Mouse (Mus musculus) heart, adult 2 months (tissue): ENCODE results near the gene Trpd52l3. TPM values are rescaled to one million over a fixed set of nuclear protein-coding genes. Genes with fewer than 3 reads are reported as not detected.
A peak's percentile ranks its signal among the peaks of the same experiment; 100 is the strongest.

Source experiments
- DNase-seq, 2 experiments: peaks; one replicate each; pipeline ENCODE4 v3.0.0; 2021
- H3K27ac ChIP-seq: fragments of 200-600 bp; 2 replicates; pipeline ENCODE4 v1.8.1; 2022
- H3K27me3 ChIP-seq: fragments of 200-500 bp; 2 replicates; pipeline ENCODE4 v1.6.1; 2012; ENCODE audit warnings: mild to moderate bottlenecking, low read length, inconsistent platforms, mixed read lengths; ENCODE audit not compliant: control insufficient read depth, insufficient read depth
- H3K36me3 ChIP-seq: fragments of 200-500 bp; 2 replicates; pipeline ENCODE4 v1.6.1; 2012; ENCODE audit warnings: low read length, inconsistent platforms; ENCODE audit not compliant: control insufficient read depth, insufficient read depth
- H3K4me1 ChIP-seq: fragments of 200-500 bp; 2 replicates; pipeline ENCODE4 v1.6.1; 2011; ENCODE audit warnings: low read length; ENCODE audit not compliant: control insufficient read depth, insufficient read depth
- H3K4me3 ChIP-seq: fragments of 200-600 bp; 2 replicates; pipeline ENCODE4 v1.8.1; 2022
- H3K79me2 ChIP-seq: fragments of 200-500 bp; replicated peaks from 2 replicates; pipeline ENCODE4 v1.6.1; 2012; ENCODE audit warnings: mild to moderate bottlenecking, inconsistent platforms, low read length, moderate library complexity, mixed read lengths; ENCODE audit not compliant: control insufficient read depth, insufficient read depth
- H3K9ac ChIP-seq: fragments of 200-500 bp; 2 replicates; pipeline ENCODE4 v1.6.1; 2012; ENCODE audit warnings: low read depth, mild to moderate bottlenecking, control low read depth, inconsistent platforms, low read length, mixed read lengths
- CTCF ChIP-seq: fragments of 200-600 bp; IDR thresholded peaks from 2 replicates; pipeline ENCODE4 v1.8.1; 2022; ENCODE audit warnings: antibody characterized with exemption, mild to moderate bottlenecking, moderate library complexity
- EP300 ChIP-seq: fragments of 200-500 bp; IDR thresholded peaks from 2 replicates; pipeline ENCODE4 v1.6.1; 2011; ENCODE audit warnings: low read depth, low read length, control low read depth; ENCODE audit not compliant: insufficient read depth
- POLR2A ChIP-seq: fragments of 200-500 bp; IDR thresholded peaks from 2 replicates; pipeline ENCODE4 v1.6.1; 2011; ENCODE audit warnings: mild to moderate bottlenecking, low read depth, low read length, control low read depth; ENCODE audit not compliant: insufficient read depth
- WGBS: fragments of 180-500 bp; shearing (Covaris S2); methylation state at CpG from one replicate; pipeline ENCODE4 v1.1.7; 2018; 5-methylcytosine and 5-hydroxymethylcytosine counted together
- intact Hi-C: fragments of 180-260 bp; cut with DNase I; formaldehyde crosslinking; loops from one replicate; pipeline ENCODE4 v1.15.1; 2025
- polyA plus RNA-seq: library from polyadenylated mRNA; depleted of rRNA; stranded (reverse); fragments of >200 nt; gene quantifications from 2 replicates; pipeline ENCODE4 v1.2.3, GENCODE M21; 2012
- total RNA-seq, 2 experiments: library from RNA; stranded (reverse); gene quantifications; 2 replicates each; pipeline ENCODE4 v1.2.3; 2021

Gene Trpd52l3
- total and polyA plus RNA-seq, 3 experiments: not detected

DNA sequence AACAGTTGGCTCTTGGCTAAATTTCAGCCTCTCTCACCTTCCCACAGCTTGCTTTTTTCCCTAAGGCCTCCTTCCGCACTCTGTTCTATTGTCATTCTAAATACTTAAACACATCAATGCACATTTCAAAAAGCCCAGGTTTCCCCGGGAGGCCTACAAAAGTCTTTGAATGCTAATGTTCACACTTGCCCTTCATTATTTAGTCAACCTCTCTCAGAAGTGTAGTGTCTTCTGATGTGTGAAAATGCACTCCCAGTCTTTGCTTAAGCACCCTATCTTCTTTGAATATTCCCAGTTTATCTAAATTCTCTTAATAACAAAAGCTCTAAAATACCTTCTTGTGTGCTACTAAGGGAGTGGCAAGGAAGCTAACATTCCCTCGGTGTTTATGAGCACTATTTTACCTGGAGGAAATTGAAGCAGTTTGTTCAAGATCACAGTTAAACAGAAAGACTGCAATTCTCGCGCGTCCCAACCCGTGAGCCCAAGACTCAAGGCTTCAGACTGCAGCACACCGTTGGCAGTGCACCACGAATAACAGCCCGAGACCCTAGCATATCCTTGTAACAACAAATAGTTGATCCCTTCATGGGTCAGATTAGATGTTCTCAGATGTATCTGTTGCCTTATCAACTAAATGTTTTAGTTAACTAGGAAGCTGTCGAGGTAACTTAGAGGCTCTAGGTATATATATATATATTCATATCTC lies 25.6 kb downstream of the Trpd52l3 start:
- Histone ChIP-seq H3K27me3 (no peaks in the 10 kb centered on the region), H3K79me2 (peaks cover 8% of the 10 kb centered on the region), H3K4me3 (no peak overlapping the region), H3K9ac (no peak overlapping the region), H3K4me1 (peaks cover 1% of the 10 kb centered on the region), H3K36me3 (peaks cover 17% of the 10 kb centered on the region), H3K27ac (peak overlapping the region; percentile 90; the same call in 1 of the 2 replicates)
- no peak for DNase-seq
- intact Hi-C loops: no loop called here
- WGBS: 71% methylated on average over 11 of the region's 11 CpGs
- TF ChIP-seq POLR2A: no peak
- no peak for TF ChIP-seq EP300
- TF ChIP-seq CTCF: no peak

DNA sequence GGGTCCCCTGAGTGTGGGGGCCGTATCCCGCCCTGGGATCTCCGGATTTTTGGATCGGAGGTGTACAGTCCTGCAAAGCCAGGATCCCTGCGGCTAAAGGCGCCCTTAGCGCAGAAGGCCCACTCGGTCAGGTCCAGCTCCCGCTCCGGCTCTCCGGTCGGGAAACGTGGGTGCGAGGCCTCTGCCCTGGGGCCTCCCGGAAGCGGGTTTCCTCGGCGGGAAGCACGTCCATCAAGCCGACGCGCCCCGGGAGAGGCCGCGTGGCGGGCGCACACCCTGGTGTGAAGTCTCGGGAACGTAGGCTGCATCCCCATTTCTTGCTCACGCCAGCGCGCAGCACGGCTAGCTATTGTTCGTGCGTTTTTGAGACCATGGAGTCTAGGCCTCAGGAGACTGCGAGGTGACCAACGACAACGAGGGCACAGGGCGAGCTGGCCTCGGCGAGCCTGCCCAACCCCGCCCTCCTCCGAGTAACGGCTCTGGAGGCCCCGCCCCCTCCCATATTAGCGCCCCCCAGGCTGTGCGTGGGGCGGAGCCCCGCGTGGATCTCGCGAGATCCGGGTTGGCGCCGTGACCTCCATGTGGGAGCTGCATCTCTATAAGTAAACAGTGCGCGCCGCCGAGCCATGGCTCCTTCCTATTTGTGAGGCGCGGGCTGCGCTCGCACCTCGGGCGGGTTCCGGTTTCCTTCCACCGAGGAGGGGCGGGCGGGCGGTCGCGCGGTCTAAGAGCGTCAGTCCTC lies 26.5 kb downstream of the Trpd52l3 start, which contains the start of gene Uhrf2:
Gene Uhrf2, plus strand, starts transcription at position 620 of the 742 bp plus-strand sequence.
- H3K36me3 ChIP-seq: peaks cover 17% of the 10 kb centered on the region
- TF ChIP-seq POLR2A: peak; percentile 87
- TF ChIP-seq CTCF: 0 out of 2 replicates have a peak, but pooled peaks have one; percentile 2
- TF ChIP-seq EP300: 0 out of 2 replicates have a peak, but pooled peaks have one; percentile 27
- peak within 1 kb of the TSS; percentile 92 for H3K4me3 ChIP-seq
- H3K4me1 ChIP-seq: peaks cover 1% of the 10 kb centered on the region
- peaks cover 9% of the 10 kb centered on the region for H3K79me2 ChIP-seq
- intact Hi-C loops: loop anchor here (2.0 to 10.0 kb wide), 2 partner anchors 227 to 775 kb away; partner anchors contain the start of gene Jak2
- peak within 1 kb of the TSS; percentile 90 for H3K27ac ChIP-seq
- peak within 1 kb of the TSS; percentile 99 for H3K9ac ChIP-seq
- no peaks in the 10 kb centered on the region for H3K27me3 ChIP-seq
- 3% methylated on average over 74 of the region's 74 CpGs for WGBS
- peak; percentile 97 to 98 for DNase-seq

DNA sequence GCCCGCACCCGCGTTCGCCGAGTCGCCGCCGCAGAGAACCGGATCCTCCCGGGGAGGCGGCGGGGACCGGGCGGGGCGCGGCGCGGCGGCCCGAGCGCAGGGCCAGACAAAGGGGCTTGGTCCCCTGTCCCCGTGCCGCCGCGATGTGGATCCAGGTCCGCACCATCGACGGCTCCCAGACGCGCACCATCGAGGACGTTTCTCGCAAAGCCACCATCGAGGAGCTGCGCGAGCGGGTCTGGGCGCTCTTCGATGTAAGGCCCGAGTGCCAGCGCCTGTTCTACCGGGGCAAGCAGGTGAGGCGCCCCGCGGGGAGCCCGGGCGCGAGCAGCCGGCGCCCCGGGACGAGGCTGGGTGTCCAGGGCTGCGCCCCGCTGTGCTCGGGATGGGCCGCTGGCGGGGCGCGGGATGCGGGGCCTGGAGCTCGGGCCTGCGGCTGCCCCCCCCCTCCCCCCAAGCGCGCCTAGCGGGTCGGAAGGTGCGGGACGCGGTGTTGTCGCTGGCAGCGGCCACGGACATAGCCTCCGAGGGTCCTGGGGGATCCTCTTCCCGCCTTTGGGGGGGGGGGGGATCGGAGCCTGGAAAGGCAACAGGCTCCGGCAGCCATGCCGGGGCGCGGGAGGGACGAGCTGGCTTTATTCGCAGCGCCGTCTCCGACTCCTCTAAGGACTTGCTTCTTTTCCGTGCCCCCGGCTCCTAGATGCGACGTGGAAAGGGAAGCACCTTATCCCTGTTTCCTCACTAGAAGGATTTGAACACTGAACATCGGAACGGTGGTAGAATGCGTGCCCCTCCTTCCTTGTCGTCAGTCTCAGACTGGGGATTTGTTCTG lies 27.3 kb downstream of the Trpd52l3 start:
- intact Hi-C loops: loop anchor here (2.0 to 10.0 kb wide), 2 partner anchors 228 to 776 kb away; partner anchors contain the start of gene Jak2
- H3K27me3 ChIP-seq: no peaks in the 10 kb centered on the region
- peaks cover 4% of the 10 kb centered on the region for H3K4me1 ChIP-seq
- peak overlapping the region; percentile 90 for H3K27ac ChIP-seq
- WGBS: under 1% methylated on average over 89 of the region's 92 CpGs
- H3K79me2 ChIP-seq: peaks cover 11% of the 10 kb centered on the region
- H3K4me3 ChIP-seq: peak overlapping the region; percentile 92
- H3K9ac ChIP-seq: peak overlapping the region; percentile 99
- DNase-seq: no peak
- TF ChIP-seq POLR2A (no peak), EP300 (no peak), CTCF (no peak)
- peaks cover 17% of the 10 kb centered on the region for H3K36me3 ChIP-seq

DNA sequence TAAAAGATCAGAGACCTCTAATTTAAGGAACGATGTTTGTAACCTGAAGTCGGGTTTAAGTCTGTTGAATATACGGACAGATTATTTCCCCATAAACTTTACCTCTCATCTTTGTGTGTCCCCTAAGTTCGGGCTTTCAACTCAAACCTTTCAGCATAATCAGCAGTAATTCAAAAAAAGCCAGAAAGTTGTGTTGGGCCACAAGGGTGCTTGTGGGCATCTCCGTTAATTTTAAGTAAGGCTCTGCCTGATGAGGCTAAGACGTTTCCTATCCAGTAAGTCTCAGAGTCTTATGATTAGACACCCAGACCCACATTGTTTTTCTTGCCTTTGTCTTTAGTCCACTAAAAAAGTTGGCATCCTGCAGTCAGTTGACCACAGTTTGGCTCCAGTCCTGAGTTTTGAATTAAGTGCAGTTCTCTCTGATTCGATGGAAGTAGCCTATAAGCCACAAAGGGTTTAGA lies 27.9 kb downstream of the Trpd52l3 start:
- Histone ChIP-seq H3K36me3 (peaks cover 17% of the 10 kb centered on the region), H3K79me2 (peaks cover 11% of the 10 kb centered on the region), H3K9ac (peak overlapping the region; percentile 99), H3K27me3 (no peaks in the 10 kb centered on the region), H3K27ac (peak overlapping the region; percentile 90), H3K4me3 (peak overlapping the region; percentile 92), H3K4me1 (peaks cover 4% of the 10 kb centered on the region)
- 1% methylated on average over 7 of the region's 7 CpGs for WGBS
- no peak for TF ChIP-seq POLR2A
- TF ChIP-seq EP300: no peak
- no peak for TF ChIP-seq CTCF
- DNase-seq: no peak
- intact Hi-C loops: loop anchor here (2.0 to 10.0 kb wide), 2 partner anchors 229 to 777 kb away; partner anchors contain the start of gene Jak2

DNA sequence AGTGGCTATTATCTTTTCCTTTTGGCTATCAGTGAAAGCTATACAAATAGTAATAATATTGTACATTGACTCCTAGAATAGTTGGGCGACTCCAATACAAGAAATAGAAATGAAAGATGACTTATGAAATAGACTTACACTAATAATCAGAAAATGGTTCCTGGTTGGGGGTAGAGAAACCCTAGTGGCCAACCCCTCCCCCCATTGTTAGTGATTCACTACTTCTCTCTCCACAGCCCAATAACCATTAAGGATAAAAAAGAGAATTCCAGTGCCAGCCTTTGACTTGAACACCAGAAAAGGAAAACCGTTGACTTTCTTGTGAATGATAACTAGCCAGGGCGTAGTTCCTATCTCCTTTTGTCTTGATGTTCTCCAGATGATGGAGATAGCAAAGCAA lies 28.6 kb downstream of the Trpd52l3 start:
- H3K36me3 ChIP-seq: peaks cover 17% of the 10 kb centered on the region
- H3K4me3 ChIP-seq: peak overlapping the region; percentile 92
- H3K79me2 ChIP-seq: peaks cover 12% of the 10 kb centered on the region
- no peak for DNase-seq
- TF ChIP-seq POLR2A: no peak
- no peak for TF ChIP-seq EP300
- TF ChIP-seq CTCF: no peak
- H3K9ac ChIP-seq: no peak overlapping the region
- no peaks in the 10 kb centered on the region for H3K27me3 ChIP-seq
- no peak overlapping the region for H3K27ac ChIP-seq
- intact Hi-C loops: loop anchor here (10.0 kb wide), 1 partner anchor 777 kb away; the partner anchor contains the start of gene Jak2
- H3K4me1 ChIP-seq: peaks cover 4% of the 10 kb centered on the region
- 56% methylated on average over 3 of the region's 3 CpGs for WGBS
